Mouse (Mus musculus) monocyte, adult 5-6 weeks (primary cell): Measurements from ENCODE around the gene 5830473C10Rik. TPM values are rescaled to one million over a fixed set of nuclear protein-coding genes. Genes with fewer than 3 reads are reported as not detected.
"Not testable (repeated sequence)": the region's sequence is repeated elsewhere in the genome, so short reads cannot be mapped to it uniquely, and the experiment has no call there.

Experiments used
- ATAC-seq: fragments of 153-309, 156-312 bp; replicated peaks from 2 replicates; pipeline ENCODE4 v1.8.0; 2017; ENCODE audit warnings: mild to moderate bottlenecking; ENCODE audit not compliant: low TSS enrichment, insufficient number of reproducible peaks, severe bottlenecking, poor library complexity, low FRiP score
- total RNA-seq: library from RNA; stranded (forward); fragments of 200-1000, 200-491, 200-594 nt; gene quantifications from 3 replicates; pipeline ENCODE4 v1.2.3, GENCODE M21; 2017

5830473C10Rik gene
- total RNA-seq, 1 experiment from 2014 or later = not detected

- ATAC-seq = peak; percentile 64; the same call in 1 of the 2 replicates
Measured at GRCm38 (mm10) chr5:90588708-90589595, 28.0 kb downstream of the 5830473C10Rik start.

- ATAC-seq = no peak
Measured at GRCm38 (mm10) chr5:90590676-90591075, 29.8 kb downstream of the 5830473C10Rik start.

DNA sequence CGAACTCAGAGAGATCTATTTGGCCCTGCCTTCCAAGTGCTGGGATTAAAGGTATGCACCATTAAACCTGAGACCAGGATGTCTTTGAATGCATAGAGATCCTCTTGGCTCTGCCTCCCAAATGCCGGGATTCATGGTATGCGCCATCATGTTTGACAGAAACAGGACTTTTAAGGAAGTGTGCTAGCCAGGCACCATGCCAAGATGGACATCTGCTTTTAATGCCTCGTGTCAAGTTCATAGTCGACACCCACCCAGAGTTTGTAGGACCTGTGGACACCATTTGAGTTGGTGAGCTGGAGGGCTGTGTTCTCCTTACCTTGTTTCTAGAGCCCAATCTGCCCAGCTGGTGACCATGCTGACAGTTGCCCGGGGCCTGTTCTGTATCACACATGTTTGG is 31.0 kb downstream of the 5830473C10Rik start:
- no peak for ATAC-seq

- ATAC-seq = 0 out of 2 replicates have a peak, but pooled peaks have one; percentile 21
Measured at GRCm38 (mm10) chr5:90594945-90595344, 34.0 kb downstream of the 5830473C10Rik start.

GRCm38 (mm10) chr5:90596155-90596554 is 35.2 kb downstream of the 5830473C10Rik start:
- no peak for ATAC-seq

DNA sequence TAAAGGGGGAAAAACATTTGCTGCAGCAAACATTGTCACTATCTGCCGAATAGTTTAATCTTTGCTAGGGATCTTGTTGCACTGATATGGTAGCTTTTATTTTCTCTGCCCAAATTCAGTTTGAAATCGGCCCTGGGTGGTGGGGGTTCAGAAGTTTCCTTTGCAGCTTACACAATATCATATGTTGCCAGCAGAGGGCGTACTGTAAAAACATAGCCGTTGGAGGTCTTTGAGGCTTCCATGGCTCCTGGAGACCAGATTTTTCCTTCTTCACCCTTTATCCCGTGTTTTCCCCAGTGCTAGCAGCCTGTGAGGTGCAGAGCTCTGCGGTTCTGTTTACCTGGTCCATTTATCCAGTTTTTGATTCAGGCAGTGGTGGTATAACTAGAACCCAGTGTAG is 40.6 kb downstream of the 5830473C10Rik start:
- ATAC-seq = 0 out of 2 replicates have a peak, but pooled peaks have one; percentile 47

GRCm38 (mm10) chr5:90603407-90603923 is 42.6 kb downstream of the 5830473C10Rik start:
- no peak for ATAC-seq

DNA sequence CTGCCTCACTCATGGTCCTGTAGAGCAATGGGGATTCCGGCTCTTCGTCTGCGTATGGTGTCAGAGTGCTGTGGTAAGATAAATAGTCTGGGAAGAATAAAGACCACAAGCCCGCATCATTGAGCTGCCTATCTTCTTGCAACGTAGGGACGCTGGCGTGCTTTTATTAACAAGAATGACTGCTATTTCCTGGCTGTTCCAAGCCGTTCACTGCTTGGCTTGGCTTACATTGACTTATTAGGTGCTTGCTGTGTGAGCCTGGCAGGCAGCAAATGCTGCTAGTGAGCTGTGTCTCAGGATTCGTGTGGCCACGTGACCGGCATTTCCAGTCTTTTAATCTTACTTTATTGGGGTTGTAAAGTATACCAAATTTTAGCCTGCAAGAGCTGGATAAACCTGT is 48.0 kb downstream of the 5830473C10Rik start:
- no peak for ATAC-seq

- ATAC-seq = no peak
Measured at GRCm38 (mm10) chr5:90611388-90611787, 50.5 kb downstream of the 5830473C10Rik start.

- peak; percentile 53; the same call in 1 of the 2 replicates for ATAC-seq
Measured at GRCm38 (mm10) chr5:90611996-90612611, 51.2 kb downstream of the 5830473C10Rik start.

GRCm38 (mm10) chr5:90612751-90613150 is 51.8 kb downstream of the 5830473C10Rik start:
- ATAC-seq = not testable (repeated sequence)

GRCm38 (mm10) chr5:90617859-90618258 is 57.0 kb downstream of the 5830473C10Rik start:
- ATAC-seq = no peak

- no peak for ATAC-seq
Measured at GRCm38 (mm10) chr5:90621316-90621715, 60.4 kb downstream of the 5830473C10Rik start.

DNA sequence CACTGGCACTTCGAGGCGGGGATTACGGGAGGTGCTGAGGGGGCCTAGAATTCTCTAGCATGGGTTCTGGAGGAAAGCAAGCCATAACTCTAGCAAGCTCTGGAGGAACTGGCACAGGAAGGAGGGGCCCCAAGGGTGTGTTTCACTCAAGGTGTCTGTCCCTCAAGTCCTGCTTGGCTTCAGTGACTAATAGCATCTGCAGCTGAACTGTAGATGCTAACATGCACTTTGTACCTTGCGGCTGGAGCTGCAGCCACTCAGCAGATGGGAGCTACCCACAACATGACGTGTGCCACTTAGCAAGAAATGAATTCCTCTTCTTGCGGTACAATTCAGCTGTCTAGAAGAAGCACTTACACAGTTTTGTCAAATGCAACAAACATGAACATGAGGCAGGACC is 60.8 kb downstream of the 5830473C10Rik start:
- ATAC-seq = no peak

DNA sequence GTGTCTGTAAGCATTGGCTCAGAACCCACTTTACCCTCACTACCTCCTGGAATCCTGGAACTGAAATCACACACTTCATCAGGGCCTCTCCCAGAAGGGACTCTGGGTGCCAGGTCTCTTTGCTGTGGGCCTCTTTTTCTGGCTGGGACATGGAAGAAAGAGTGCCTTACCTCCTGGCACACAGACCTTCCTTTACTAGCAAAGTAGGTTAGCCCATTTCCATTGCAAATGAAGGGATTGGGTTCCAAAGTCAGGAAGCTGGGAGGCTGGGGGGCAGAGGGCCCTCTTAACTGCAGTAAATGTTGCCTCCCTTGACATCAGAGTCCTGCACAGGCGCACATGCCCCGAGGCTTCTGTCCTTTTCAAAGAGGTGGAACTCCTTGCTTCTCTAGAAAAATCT is 62.3 kb downstream of the 5830473C10Rik start:
- ATAC-seq = no peak

DNA sequence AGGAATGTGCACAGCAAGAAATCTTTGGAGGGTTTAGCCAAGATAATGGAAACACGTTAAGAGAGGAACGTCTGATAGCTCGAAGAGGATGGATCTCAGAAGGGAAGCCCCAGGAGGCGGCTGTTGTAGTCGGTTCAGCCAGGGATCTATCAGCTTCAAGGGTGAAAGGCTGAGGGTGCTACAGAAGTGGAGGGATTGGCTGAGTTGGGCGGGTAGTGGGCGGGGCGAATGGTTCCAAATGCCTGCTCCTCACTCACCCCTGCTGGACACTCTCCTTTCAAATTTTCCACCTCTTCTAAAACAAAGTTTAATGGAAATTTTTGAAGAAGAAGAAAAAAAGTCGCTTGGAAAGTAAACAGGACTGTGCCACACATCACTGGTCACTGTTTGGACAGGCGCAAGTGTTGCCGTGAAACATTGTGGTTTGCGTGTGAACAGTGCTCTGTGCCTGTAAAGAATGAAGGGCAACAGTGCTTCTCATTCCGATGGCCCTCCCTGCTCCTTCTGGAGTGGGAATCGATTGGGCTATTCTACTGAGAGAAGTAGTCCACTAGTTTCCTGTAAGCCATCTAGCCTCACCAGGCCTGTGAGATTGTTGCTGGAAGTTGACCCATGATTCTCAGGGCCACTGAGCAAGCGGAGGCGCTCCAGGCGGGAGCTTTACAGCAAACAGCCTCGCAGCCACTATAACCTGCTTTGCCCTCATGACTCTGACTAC is 64.0 kb downstream of the 5830473C10Rik start:
- ATAC-seq = no peak

- no peak for ATAC-seq
Measured at GRCm38 (mm10) chr5:90627423-90627822, 66.5 kb downstream of the 5830473C10Rik start.

GRCm38 (mm10) chr5:90628011-90628410 is 67.1 kb downstream of the 5830473C10Rik start:
- no peak for ATAC-seq

DNA sequence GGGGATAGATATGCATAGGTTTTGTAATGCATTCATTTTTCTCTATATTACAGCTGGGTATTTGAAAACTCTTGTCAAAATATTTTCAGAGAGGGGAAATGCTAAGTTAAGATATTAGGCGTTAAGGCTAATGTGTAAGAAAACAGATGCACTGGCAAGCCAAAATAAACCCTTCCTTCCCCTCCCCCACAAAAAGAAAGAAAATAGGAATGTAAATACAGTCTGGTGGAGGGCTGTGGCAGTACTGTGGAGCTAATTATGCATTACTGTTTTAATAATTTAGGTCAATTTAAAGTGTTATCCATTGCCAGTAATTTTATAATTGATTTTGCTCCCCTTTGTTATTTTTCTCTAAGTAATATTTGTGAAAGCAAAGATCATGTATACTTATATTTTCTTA is 67.6 kb downstream of the 5830473C10Rik start:
- ATAC-seq = no peak
